Mouse (Mus musculus): ENCODE measurements at regions not wholly inside any gene's neighbourhood (a gene's known extent, or its start where the extent isn't known, plus 50 kb on each side); places are given as distances from the start of the nearest gene placed in this dataset.

DNA sequence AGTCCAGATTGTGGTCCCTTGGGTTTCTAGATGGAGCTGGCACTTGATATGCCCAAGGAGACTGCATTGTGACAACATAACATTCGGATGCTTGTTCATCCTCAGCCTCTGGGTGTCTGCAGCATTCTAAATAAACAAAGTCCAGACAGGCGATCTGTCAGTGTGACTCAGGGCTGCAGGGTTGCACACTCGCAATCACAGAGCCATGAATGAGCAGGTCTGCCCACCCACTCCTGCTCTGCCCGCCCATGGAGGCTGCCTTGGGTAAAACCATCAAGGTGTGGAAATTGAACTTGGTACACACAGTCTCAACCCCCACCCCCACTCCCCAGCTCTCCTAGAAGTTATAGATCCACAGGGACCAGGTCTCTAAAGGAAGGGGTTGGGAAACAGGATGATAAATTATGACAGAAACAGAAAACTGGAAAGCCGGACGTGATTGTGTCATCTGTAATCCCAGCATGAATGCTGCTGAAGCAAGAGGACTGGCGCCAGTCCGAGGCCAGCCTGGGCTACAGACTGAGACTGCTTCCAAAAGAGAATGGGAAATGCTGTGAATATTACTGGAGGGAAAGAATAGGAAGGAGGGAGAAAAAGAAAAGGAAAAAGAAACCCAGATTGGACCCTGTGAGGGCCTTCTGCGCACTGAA, 84.3 kb upstream of the Habp2 start:
- Histone ChIP-seq H3K9me3 (ENCODE audit: control insufficient read depth, low read length) (no peaks in the 10 kb centered on the region), H3K4me3 (ENCODE audit: insufficient read depth in 1 of 2, low read depth in 2 of 2, low read length in 2 of 2) (no peak overlapping the region), H3K4me2 (ENCODE audit: low read depth) (no peak overlapping the region), H3K9ac (replicated peaks) (no peak overlapping the region), H3K36me3 (replicated peaks; ENCODE audit: control insufficient read depth, insufficient read depth, low read depth) (no peaks in the 10 kb centered on the region), H3K27ac (no peak overlapping the region), H3K27me3 (ENCODE audit: control insufficient read depth, insufficient read depth, low read length) (no peaks in the 10 kb centered on the region), H3K4me1 (replicated peaks; ENCODE audit: control insufficient read depth in 2 of 2, insufficient read depth in 2 of 2, low read length in 1 of 2) (no peaks in the 10 kb centered on the region)
- ATAC-seq (ENCODE audit: insufficient read depth), result no peak
- no peak for DNase-seq (ENCODE audit: low read depth in 3 of 3, low spot score in 3 of 3)
- WGBS (ENCODE audit: insufficient replicate concordance), result 50% methylated on average over 9 of the region's 9 CpGs
- TF ChIP-seq EP300 (IDR thresholded peaks at IDR 0.05; ENCODE audit: low read depth) (no peak), CTCF (IDR thresholded peaks at IDR 0.05; ENCODE audit: low read depth) (no peak)

DNA sequence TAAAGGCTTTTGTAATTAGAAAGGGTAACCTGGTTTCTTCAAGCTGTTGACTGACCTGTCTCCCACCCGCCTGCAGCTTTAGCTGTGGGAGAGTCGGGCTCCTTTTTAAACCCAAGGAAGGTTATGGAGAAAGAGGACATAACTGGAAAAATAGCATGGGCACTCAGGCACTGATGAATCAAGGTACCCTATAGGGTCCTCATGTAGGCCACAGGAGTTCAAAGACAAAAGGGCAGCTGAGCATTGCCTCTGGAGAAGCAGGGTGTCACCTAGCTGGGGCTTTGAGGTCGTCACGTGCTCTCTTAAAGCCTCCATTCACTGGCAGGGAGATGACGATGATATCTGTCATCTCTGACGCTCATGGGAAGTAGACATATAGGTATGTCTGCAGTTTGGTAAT, 68.4 kb upstream of the Habp2 start:
- H3K4me1 ChIP-seq (replicated peaks; ENCODE audit: control insufficient read depth in 2 of 2, insufficient read depth in 2 of 2, low read length in 1 of 2), result no peaks in the 10 kb centered on the region
- TF ChIP-seq CTCF (IDR thresholded peaks at IDR 0.05; ENCODE audit: low read depth) (no peak), EP300 (IDR thresholded peaks at IDR 0.05; ENCODE audit: low read depth) (no peak)
- H3K27me3 ChIP-seq (ENCODE audit: control insufficient read depth, insufficient read depth, low read length), result no peaks in the 10 kb centered on the region
- no peak overlapping the region for H3K27ac ChIP-seq
- no peak for DNase-seq (ENCODE audit: low read depth in 3 of 3, low spot score in 3 of 3)
- no peaks in the 10 kb centered on the region for H3K36me3 ChIP-seq (replicated peaks; ENCODE audit: control insufficient read depth, insufficient read depth, low read depth)
- H3K4me3 ChIP-seq (ENCODE audit: insufficient read depth in 1 of 2, low read depth in 2 of 2, low read length in 2 of 2), result no peak overlapping the region
- no peak overlapping the region for H3K9ac ChIP-seq (replicated peaks)
- WGBS (ENCODE audit: insufficient replicate concordance), result 55% methylated on average over 6 of the region's 6 CpGs
- no peak for ATAC-seq (ENCODE audit: insufficient read depth)
- H3K9me3 ChIP-seq (ENCODE audit: control insufficient read depth, low read length), result no peaks in the 10 kb centered on the region
- no peak overlapping the region for H3K4me2 ChIP-seq (ENCODE audit: low read depth)

DNA sequence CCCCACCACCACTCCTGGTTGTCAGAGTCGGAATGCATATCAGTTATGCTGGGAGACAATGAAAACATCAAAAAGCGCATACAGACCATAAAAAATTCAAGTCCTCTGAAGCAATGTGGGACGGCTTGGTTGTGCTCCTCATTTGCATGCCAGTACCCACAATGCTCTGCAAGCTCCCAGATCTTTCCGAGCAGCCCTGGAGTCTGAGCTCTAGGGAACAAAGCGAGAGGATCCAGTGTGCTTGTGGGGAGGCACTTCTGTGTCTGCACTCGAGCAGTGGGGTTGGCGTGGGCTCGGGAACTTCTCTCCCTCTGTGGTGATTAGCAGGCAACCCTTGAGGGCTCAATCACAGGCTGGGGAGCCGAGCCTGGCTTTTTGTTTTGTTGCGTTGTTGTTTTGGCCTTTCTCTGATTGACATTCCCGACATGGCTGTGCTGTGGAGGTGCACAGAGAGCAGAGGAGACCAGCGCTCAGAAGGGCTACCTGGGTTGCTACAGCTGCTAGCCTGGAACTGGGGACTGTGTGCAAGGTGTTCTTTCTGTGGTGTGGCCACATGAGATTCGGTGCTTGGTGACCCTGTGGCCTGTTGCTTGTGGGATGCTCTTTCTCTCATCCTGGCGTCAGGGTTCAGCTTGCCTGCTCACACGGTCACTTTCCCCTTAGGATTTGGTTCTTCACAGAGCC, 66.1 kb upstream of the Habp2 start:
- Histone ChIP-seq H3K27me3 (ENCODE audit: control insufficient read depth, insufficient read depth, low read length) (no peaks in the 10 kb centered on the region), H3K9ac (replicated peaks) (no peak overlapping the region), H3K4me1 (replicated peaks; ENCODE audit: control insufficient read depth in 2 of 2, insufficient read depth in 2 of 2, low read length in 1 of 2) (no peaks in the 10 kb centered on the region), H3K4me2 (ENCODE audit: low read depth) (no peak overlapping the region), H3K9me3 (ENCODE audit: control insufficient read depth, low read length) (no peaks in the 10 kb centered on the region), H3K36me3 (replicated peaks; ENCODE audit: control insufficient read depth, insufficient read depth, low read depth) (no peaks in the 10 kb centered on the region), H3K27ac (no peak overlapping the region), H3K4me3 (ENCODE audit: insufficient read depth in 1 of 2, low read depth in 2 of 2, low read length in 2 of 2) (no peak overlapping the region)
- ATAC-seq (ENCODE audit: insufficient read depth), result no peak
- TF ChIP-seq CTCF (IDR thresholded peaks at IDR 0.05; ENCODE audit: low read depth) (no peak), EP300 (IDR thresholded peaks at IDR 0.05; ENCODE audit: low read depth) (no peak)
- 60% methylated on average over 15 of the region's 15 CpGs for WGBS (ENCODE audit: insufficient replicate concordance)
- DNase-seq (ENCODE audit: low read depth in 3 of 3, low spot score in 3 of 3), result no peak

DNA sequence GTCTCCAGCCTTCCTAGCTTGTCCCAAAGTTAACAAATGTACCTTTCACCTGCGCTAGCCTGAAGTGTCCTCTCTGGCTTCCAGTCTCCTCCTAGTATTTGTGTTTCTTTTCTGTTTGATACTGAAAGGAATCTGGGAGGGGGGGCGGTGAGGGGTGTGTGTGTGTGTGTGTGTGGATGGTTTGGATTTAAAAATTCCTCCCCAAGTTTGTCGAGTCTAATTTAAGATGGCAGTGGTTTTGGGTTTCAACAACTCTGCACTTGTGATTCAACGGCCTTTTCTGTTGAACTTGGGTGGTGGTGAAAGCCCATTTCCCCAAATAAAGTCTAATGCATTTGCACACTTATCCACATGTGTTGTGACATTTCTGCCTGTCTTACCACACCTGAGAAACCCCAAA, 64.4 kb upstream of the Habp2 start:
- Histone ChIP-seq H3K4me3 (ENCODE audit: insufficient read depth in 1 of 2, low read depth in 2 of 2, low read length in 2 of 2) (no peak overlapping the region), H3K36me3 (replicated peaks; ENCODE audit: control insufficient read depth, insufficient read depth, low read depth) (no peaks in the 10 kb centered on the region), H3K4me2 (ENCODE audit: low read depth) (no peak overlapping the region), H3K27me3 (ENCODE audit: control insufficient read depth, insufficient read depth, low read length) (no peaks in the 10 kb centered on the region), H3K9ac (replicated peaks) (no peak overlapping the region), H3K9me3 (ENCODE audit: control insufficient read depth, low read length) (no peaks in the 10 kb centered on the region), H3K27ac (no peak overlapping the region), H3K4me1 (replicated peaks; ENCODE audit: control insufficient read depth in 2 of 2, insufficient read depth in 2 of 2, low read length in 1 of 2) (no peaks in the 10 kb centered on the region)
- ATAC-seq (ENCODE audit: insufficient read depth) (no peak), DNase-seq (ENCODE audit: low read depth in 3 of 3, low spot score in 3 of 3) (no peak)
- TF ChIP-seq EP300 (IDR thresholded peaks at IDR 0.05; ENCODE audit: low read depth), result no peak
- no peak for TF ChIP-seq CTCF (IDR thresholded peaks at IDR 0.05; ENCODE audit: low read depth)
- 48% methylated on average over 4 of the region's 4 CpGs for WGBS (ENCODE audit: insufficient replicate concordance)

DNA sequence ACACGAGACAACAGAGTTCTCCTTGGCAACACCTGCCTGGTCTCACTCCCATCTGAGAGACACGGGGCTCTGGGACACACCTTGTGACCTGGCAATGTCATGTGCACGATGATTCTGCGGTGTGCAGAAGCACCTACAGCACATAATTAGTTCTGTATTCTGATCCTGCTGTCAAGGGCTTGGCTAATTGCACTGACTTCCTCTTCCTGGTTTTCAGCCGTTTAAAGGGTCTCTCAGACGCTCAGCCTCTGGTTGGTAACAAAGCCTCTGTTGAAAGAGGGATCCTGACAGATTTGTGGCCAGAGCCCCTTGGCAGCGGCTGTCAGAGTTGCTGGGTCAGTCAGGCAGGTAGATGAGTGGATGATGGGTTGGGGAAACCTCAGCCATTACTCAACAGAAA, 61.9 kb upstream of the Habp2 start:
- no peaks in the 10 kb centered on the region for H3K4me1 ChIP-seq (replicated peaks; ENCODE audit: control insufficient read depth in 2 of 2, insufficient read depth in 2 of 2, low read length in 1 of 2)
- no peak overlapping the region for H3K4me2 ChIP-seq (ENCODE audit: low read depth)
- DNase-seq (ENCODE audit: low read depth in 3 of 3, low spot score in 3 of 3) (no peak), ATAC-seq (ENCODE audit: insufficient read depth) (no peak)
- H3K9me3 ChIP-seq (ENCODE audit: control insufficient read depth, low read length), result no peaks in the 10 kb centered on the region
- H3K9ac ChIP-seq (replicated peaks), result no peak overlapping the region
- TF ChIP-seq EP300 (IDR thresholded peaks at IDR 0.05; ENCODE audit: low read depth) (no peak), CTCF (IDR thresholded peaks at IDR 0.05; ENCODE audit: low read depth) (no peak)
- H3K27ac ChIP-seq, result no peak overlapping the region
- H3K36me3 ChIP-seq (replicated peaks; ENCODE audit: control insufficient read depth, insufficient read depth, low read depth), result no peaks in the 10 kb centered on the region
- 24% methylated on average over 7 of the region's 7 CpGs for whole genome bisulfite sequencing (ENCODE audit: insufficient replicate concordance)
- H3K27me3 ChIP-seq (ENCODE audit: control insufficient read depth, insufficient read depth, low read length), result no peaks in the 10 kb centered on the region
- no peak overlapping the region for H3K4me3 ChIP-seq (ENCODE audit: insufficient read depth in 1 of 2, low read depth in 2 of 2, low read length in 2 of 2)
